Mouse (Mus musculus) testis, adult 2 months (tissue): Measurements from ENCODE around the gene Spon1. TPM values are rescaled to one million over a fixed set of nuclear protein-coding genes. Genes with fewer than 3 reads are reported as not detected.
A peak's percentile ranks its signal among the peaks of the same experiment; 100 is the strongest.

Source experiments
- H3K27ac ChIP-seq: fragments of 200-500 bp; 2 replicates; pipeline ENCODE4 v1.5.1; 2012; ENCODE audit warnings: low read depth, low read length; ENCODE audit not compliant: control insufficient read depth, insufficient read depth
- H3K27me3 ChIP-seq: fragments of 200-500 bp; 2 replicates; pipeline ENCODE4 v1.6.1; 2012; ENCODE audit warnings: mild to moderate bottlenecking, low read length, moderate library complexity; ENCODE audit not compliant: control insufficient read depth, insufficient read depth
- H3K36me3 ChIP-seq: fragments of 200-500 bp; 2 replicates; pipeline ENCODE4 v1.6.1; 2012; ENCODE audit warnings: mild to moderate bottlenecking, low read length; ENCODE audit not compliant: control insufficient read depth, insufficient read depth
- H3K4me1 ChIP-seq: fragments of 200-500 bp; 2 replicates; pipeline ENCODE4 v1.6.1; 2012; ENCODE audit warnings: low read length; ENCODE audit not compliant: control insufficient read depth, insufficient read depth
- H3K4me3 ChIP-seq: fragments of 200-500 bp; 2 replicates; pipeline ENCODE4 v1.5.1; 2012; ENCODE audit warnings: low read depth, mild to moderate bottlenecking, low read length, moderate library complexity, mixed read lengths; ENCODE audit not compliant: control insufficient read depth
- CTCF ChIP-seq: fragments of 200-500 bp; IDR thresholded peaks from 2 replicates; pipeline ENCODE4 v1.5.1; 2012; ENCODE audit warnings: low read depth, mild to moderate bottlenecking, inconsistent platforms, low read length, moderate library complexity; ENCODE audit not compliant: control insufficient read depth, insufficient read depth, insufficient replicate concordance
- POLR2A ChIP-seq: fragments of 200-500 bp; IDR thresholded peaks from 2 replicates; pipeline ENCODE4 v1.6.1; 2012; ENCODE audit warnings: low read depth, mild to moderate bottlenecking, inconsistent platforms, low read length, moderate library complexity; ENCODE audit not compliant: control insufficient read depth
- polyA plus RNA-seq: library from polyadenylated mRNA; depleted of rRNA; stranded (reverse); fragments of >200 nt; gene quantifications from 2 replicates; pipeline ENCODE4 v1.2.3, GENCODE M21; 2012

Gene Spon1
- polyA plus RNA-seq, 1 experiment = 3.6 TPM

DNA sequence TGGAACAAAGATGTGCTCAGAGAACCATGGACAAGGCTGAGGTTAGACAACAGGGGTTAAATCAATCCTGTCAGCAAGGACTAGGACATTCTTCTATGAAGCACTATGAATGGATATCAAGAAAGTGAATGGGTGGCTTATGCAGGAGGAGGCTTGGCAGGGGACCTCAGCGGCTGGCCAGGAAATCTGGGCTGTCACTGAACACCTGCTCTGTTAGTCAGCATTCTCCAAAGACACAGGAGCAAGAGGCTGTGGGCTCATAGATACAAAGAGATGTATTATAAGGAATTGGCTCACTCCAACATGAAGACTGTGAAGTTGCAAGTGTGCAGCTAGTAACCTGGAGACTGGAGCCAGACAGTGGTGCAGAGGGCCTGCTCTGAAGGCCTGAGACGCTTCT, 154.3 kb downstream of the Spon1 start:
- Histone ChIP-seq H3K27ac (no peak overlapping the region), H3K27me3 (no peaks in the 10 kb centered on the region), H3K4me3 (no peak overlapping the region), H3K4me1 (no peaks in the 10 kb centered on the region), H3K36me3 (no peaks in the 10 kb centered on the region)
- TF ChIP-seq CTCF (no peak), POLR2A (no peak)

DNA sequence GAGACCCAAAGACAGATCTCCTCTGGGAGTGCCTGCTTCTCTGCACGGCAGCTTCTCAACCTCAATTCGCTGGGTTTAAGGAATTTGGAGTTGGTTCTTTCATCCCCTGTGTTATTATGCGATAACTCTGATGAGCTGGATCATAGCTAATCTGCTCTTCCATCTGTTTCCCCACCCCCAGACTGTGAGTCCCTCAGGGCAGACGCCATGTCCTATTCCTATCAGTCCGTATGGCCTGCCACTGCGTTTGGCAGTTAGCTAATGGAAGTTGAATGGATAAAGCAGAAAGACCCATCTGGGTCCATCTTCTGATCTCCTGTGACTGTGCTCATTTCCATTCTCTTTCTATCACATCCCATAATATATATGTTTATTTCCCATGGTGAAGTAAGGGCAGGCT, 158.8 kb downstream of the Spon1 start:
- TF ChIP-seq CTCF (no peak), POLR2A (no peak)

DNA sequence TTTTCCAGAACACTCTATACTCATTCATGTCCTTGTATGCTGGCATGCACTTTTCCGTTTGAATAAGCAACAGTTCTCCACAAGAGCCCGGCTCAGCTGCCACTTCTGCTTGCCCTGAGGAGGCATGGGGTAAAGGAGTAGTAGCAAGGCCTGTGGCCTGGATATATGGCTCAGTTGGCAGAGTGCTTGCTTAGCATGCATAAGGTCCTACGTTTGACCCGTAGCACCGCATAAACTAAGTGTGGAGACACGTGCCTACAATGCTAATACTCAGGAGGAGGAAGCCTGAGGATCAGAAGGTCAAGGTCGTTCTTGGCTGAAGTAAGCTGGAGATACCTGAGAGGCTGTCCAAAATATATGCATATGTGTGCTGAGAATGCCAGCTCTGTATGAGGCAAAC, 185.1 kb downstream of the Spon1 start:
- Histone ChIP-seq H3K36me3 (no peaks in the 10 kb centered on the region), H3K27ac (peak overlapping the region; percentile 27), H3K27me3 (no peaks in the 10 kb centered on the region), H3K4me3 (no peak overlapping the region), H3K4me1 (no peaks in the 10 kb centered on the region)
- TF ChIP-seq CTCF = no peak
- no peak for TF ChIP-seq POLR2A

More for the DNA sequence above, 158.8 kb downstream of the Spon1 start:
- no peaks in the 10 kb centered on the region for H3K4me1 ChIP-seq
- no peak overlapping the region for H3K27ac ChIP-seq
- H3K27me3 ChIP-seq = no peaks in the 10 kb centered on the region
- H3K36me3 ChIP-seq = no peaks in the 10 kb centered on the region
- no peak overlapping the region for H3K4me3 ChIP-seq

GRCm38 (mm10) chr7:113955431-113955830, 189.6 kb downstream of the Spon1 start:
- H3K27ac ChIP-seq = no peak overlapping the region
- no peaks in the 10 kb centered on the region for H3K27me3 ChIP-seq
- no peak for TF ChIP-seq CTCF
- no peak for TF ChIP-seq POLR2A
- H3K36me3 ChIP-seq = no peaks in the 10 kb centered on the region
- H3K4me1 ChIP-seq = no peaks in the 10 kb centered on the region
- H3K4me3 ChIP-seq = no peak overlapping the region

DNA sequence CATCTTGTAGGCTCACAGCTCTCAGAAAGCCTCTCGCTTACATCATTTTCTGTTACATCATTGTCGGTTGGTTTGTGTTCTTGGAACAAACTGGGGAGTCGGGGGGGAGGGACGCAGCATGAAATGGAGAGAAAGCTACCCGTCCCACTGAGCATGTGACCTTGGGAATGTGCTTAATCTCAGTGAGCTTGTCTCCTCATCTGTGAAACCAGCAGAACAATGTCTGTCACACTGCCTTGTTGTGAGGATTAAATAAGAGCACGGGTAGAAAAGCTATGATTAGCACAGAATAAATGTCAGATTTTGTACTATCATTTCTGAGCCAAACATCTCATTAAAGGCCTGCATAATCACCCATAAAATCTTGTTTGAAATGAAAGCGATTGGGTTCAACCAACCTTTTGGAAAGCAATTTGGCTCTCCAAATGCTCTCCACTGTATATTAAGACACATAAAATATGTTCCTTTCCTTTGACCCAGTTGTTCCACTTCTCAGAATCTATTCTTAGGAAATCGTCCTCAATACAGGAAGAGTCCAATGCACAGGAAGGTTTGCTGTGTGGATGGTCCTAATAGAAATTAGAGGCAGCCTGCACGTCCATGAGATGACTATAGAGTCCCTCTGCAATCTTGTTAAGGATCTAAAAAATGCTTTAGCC, 195.2 kb downstream of the Spon1 start:
- Histone ChIP-seq H3K36me3 (no peaks in the 10 kb centered on the region), H3K27me3 (no peaks in the 10 kb centered on the region), H3K27ac (peak overlapping the region; percentile 72), H3K4me3 (no peak overlapping the region), H3K4me1 (no peaks in the 10 kb centered on the region)
- TF ChIP-seq POLR2A (no peak), CTCF (no peak)

- no peaks in the 10 kb centered on the region for H3K27me3 ChIP-seq
- no peaks in the 10 kb centered on the region for H3K36me3 ChIP-seq
- TF ChIP-seq POLR2A (no peak), CTCF (no peak)
- no peak overlapping the region for H3K4me3 ChIP-seq
- H3K27ac ChIP-seq = peak overlapping the region; percentile 72
- no peaks in the 10 kb centered on the region for H3K4me1 ChIP-seq
Measured at GRCm38 (mm10) chr7:113961500-113961895, 195.7 kb downstream of the Spon1 start.

DNA sequence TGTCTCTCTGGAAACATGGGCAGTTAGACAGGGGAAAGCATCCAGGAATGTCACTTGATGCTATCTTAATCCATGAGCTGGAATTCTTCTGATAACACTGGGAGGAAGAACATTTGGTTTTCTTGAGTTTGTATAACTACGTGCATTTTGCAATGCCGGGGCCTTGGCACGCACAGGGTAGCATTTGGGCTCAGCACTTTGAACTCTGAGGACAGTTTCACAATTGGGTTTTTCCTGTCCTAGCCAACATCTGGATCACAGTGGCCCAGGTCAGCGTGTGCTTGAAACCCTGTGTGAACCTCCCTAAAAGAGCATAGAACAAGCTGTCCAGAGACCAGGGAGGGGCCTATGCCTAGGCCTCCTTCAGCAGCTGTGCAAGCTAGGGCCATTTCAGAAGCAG, 196.3 kb downstream of the Spon1 start:
- Histone ChIP-seq H3K27me3 (no peaks in the 10 kb centered on the region), H3K4me3 (no peak overlapping the region), H3K4me1 (no peaks in the 10 kb centered on the region), H3K27ac (no peak overlapping the region), H3K36me3 (no peaks in the 10 kb centered on the region)
- TF ChIP-seq POLR2A = no peak
- no peak for TF ChIP-seq CTCF
